Mouse (Mus musculus): ENCODE measurements around the gene Atp6v1g2. TPM values are rescaled to one million over a fixed set of nuclear protein-coding genes. Genes with fewer than 3 reads are reported as not detected.

Gene Atp6v1g2
- 8.9 and 9.4 TPM in 2 replicates for polyA plus RNA-seq (2015; fragmentation: Nextera tagmentation; extraction: Ambion mirVana)

DNA sequence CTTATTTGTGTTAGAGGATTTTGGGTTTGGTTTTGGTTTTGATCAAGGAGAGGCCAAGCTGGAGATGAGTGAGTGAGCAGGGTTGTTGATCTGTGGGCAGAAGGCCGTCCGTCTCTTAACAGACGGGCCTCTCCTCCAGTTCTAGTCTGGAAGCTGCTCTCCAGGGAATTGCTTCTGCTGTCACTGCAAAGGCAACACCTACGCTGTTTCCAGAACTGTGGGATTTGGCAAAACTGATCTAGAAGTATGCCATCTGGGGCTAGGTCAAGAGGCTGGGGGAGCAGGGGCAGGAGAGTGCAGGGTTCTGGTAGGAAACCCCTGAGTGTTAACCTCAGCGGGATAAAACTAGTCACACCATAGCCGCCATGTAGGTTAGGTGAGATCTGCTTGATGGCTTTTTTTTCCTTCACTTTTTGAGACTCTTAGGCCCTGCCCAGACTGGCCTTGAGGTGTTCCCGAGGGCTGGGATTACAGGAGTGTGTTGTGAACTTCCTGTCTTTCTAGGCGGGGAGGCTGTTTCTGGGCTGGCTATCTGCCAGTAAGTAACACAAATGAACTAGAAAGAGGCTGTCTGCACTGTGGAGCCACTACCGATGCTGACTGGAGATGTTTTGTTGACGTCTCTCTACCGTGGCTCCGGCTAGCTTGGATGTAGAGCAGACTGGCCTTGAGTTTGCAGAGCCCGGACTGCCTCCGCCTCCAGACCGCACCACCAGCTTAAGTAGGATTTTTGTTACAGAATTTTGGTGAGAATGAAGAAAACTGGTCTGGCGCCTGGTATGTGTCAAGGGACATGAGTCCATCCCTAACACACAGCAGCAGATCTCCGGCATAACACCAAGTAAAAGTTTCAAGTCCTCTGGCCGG is at the start of gene Atp6v1g2:
Gene Atp6v1g2 (plus strand): TSS at position 547 of the 867 bp plus-strand sequence.
- Histone ChIP-seq H3K4me2 (peak within 1 kb of the TSS; percentile 90), H3K9me3 (replicated peaks) (no peaks in the 10 kb centered on the region), H3K27me3 (no peaks in the 10 kb centered on the region), H3K36me3 (peaks cover 24% of the 10 kb centered on the region), H3K27ac (peak within 1 kb of the TSS; percentile 96), H3K4me1 (replicated peaks) (peaks cover 34% of the 10 kb centered on the region), H3K9ac (no peak within 1 kb of the TSS; the same call in 1 of the 2 replicates), H3K4me3 (peak within 1 kb of the TSS; percentile 63)
- ATAC-seq (replicated peaks; ENCODE audit: insufficient number of reproducible peaks, insufficient read depth, low FRiP score, low read depth) = no peak
- WGBS = 48% methylated on average over 18 of the region's 18 CpGs

DNA sequence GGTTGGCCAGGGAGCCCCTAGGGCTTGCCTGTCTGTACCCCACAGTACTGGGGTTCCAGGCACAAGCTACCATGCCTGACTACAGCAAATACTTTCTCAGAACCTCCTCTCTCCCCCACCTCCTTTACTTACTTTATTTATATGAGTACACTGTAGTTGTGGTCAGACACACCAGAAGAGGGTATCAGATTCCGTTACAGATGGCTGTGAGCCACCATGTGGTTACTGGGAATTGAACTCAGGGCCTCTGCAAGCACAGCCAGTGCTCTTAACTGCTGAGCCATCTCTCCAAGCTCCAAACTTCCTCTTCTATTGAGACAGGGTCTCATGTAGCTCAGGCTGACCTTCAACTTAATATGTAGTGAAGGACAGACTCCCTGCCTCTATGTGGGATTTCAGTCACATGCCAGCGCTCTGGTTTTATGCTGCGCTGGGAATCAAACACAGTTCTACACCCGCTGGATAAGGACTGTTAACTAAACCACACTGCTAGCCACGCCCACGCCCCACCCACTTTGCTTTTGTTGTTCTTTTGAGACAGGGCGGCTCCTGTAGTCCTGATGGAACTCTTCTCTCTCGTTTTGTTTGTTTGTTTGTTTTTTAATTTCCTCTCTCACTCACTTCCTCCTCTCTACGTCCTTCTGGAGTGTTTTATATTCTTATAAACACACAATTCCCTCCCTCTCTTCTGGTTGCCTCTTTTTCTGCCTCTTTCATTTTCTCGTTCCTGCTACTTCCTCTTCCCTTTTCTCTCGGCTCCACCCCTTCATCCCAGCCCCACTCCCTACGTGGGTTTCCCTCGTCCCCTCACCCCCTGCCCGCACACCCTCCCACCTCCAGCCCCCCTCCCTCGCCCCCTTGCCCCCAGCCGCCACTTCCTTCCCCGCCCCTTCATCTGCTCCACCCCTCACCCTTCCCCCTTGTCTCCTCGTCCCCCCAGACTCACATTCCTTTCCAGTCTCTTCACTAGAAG is 47.5 kb upstream of the Atp6v1g2 start:
- Histone ChIP-seq H3K27me3 (no peaks in the 10 kb centered on the region), H3K9me3 (replicated peaks) (no peaks in the 10 kb centered on the region)

DNA sequence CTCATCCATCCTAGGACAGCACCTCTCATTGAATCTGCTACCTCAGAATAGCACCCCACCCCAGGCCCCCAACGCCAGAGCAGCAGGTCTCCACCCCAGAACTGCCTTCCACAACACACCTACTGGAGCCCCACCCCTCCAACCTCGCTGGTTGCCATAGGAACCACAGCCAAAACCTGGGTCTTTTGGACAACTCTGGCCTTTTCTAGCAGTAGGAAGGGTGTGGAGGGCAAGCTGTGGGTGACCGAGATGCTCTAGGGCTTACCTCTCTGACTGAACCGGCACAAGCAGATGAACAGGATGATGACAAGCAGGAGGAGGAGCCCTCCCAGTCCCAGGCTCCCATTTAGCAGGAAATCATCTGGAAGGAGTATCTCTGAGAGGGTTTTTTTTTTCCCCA is 46.8 kb upstream of the Atp6v1g2 start:
- Histone ChIP-seq H3K9me3 (replicated peaks) (no peaks in the 10 kb centered on the region), H3K36me3 (no peaks in the 10 kb centered on the region), H3K27ac (peak overlapping the region; percentile 51), H3K4me3 (peak overlapping the region; percentile 53), H3K4me1 (replicated peaks) (peaks cover 5% of the 10 kb centered on the region; the same call in 1 of the 2 replicates), H3K27me3 (no peaks in the 10 kb centered on the region), H3K4me2 (peak overlapping the region; percentile 64), H3K9ac (no peak overlapping the region)
- peak; percentile 52 for ATAC-seq (replicated peaks; ENCODE audit: insufficient number of reproducible peaks, insufficient read depth, low FRiP score, low read depth)
- 2% methylated on average over 4 of the region's 4 CpGs for WGBS

More for the DNA sequence above, 47.5 kb upstream of the Atp6v1g2 start:
- H3K27ac ChIP-seq = peak overlapping the region; percentile 51
- H3K4me1 ChIP-seq (replicated peaks) = peaks cover 5% of the 10 kb centered on the region; the same call in 1 of the 2 replicates
- no peaks in the 10 kb centered on the region for H3K36me3 ChIP-seq
- H3K9ac ChIP-seq = peak overlapping the region; percentile 29
- no peak; the same call in 1 of the 2 replicates for ATAC-seq (replicated peaks; ENCODE audit: insufficient number of reproducible peaks, insufficient read depth, low FRiP score, low read depth)
- H3K4me3 ChIP-seq = peak overlapping the region; percentile 53
- peak overlapping the region; percentile 64 for H3K4me2 ChIP-seq
- WGBS = 4% methylated on average over 17 of the region's 18 CpGs

DNA sequence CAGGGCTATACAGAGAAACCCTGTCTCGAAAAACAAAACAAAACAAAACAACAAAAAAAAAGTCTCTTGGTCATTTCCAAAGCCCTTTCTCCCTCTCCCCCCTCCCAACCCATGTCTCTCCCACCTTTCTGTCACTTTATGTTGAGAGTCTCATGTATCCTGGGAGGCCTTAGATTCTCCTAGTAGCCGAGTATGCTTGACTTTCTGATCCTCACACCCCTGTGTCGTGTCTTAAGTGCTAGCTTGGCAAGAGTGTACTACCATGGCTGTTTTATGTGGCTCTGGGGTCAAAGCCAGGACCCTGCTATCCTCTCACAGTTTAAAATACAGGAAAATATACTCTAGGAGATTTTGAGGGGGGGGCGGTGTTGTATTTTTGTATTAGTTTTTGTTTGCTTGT is 46.1 kb upstream of the Atp6v1g2 start:
- H3K4me3 ChIP-seq = 0 out of 2 replicates have a peak overlapping the region, but pooled peaks have one; percentile 3
- H3K4me1 ChIP-seq (replicated peaks) = peaks cover 5% of the 10 kb centered on the region; the same call in 1 of the 2 replicates
- 62% methylated on average over 4 of the region's 4 CpGs for WGBS
- no peak overlapping the region for H3K4me2 ChIP-seq
- H3K27me3 ChIP-seq = no peaks in the 10 kb centered on the region
- H3K9me3 ChIP-seq (replicated peaks) = no peaks in the 10 kb centered on the region
- ATAC-seq (replicated peaks; ENCODE audit: insufficient number of reproducible peaks, insufficient read depth, low FRiP score, low read depth) = no peak
- H3K36me3 ChIP-seq = no peaks in the 10 kb centered on the region
- H3K9ac ChIP-seq = no peak overlapping the region
- no peak overlapping the region for H3K27ac ChIP-seq

DNA sequence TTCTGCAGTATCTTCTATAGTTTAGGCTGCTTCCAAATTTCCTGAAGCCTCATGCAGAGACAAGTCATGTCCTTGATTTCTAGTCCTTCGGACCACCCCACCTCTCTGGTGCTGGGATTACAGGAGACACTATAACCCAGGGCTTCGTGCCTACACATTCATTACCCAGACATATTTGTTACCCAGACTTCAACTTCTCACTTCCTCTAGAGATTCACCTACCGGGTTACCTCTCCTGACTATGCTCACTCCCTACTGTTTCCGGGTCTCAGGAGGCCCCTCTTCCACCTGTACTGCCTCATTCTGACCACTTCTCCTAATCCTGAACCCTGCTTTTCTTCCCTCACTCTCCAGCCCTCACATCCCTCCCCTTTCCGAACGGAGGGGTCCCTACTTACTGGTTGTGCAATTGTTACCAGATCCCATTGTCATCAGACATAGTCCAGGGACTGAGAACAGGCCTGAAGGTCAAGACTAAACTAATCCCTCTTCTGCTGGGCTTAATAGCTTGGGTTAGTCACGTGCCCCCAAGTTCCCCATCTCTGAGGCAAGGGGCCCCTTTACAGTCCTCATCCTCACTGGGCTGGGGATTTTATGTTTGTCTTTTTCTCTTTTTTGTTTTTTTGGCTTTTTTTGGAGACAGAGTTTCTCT is 45.4 kb upstream of the Atp6v1g2 start, which contains the start of gene Lst1:
Gene Lst1 (minus strand): TSS at position 481 of the 652 bp plus-strand sequence.
- 65% methylated on average over 7 of the region's 7 CpGs for WGBS
- no peak for ATAC-seq (replicated peaks; ENCODE audit: insufficient number of reproducible peaks, insufficient read depth, low FRiP score, low read depth)
- H3K9me3 ChIP-seq (replicated peaks) = no peaks in the 10 kb centered on the region
- H3K4me1 ChIP-seq (replicated peaks) = peaks cover 5% of the 10 kb centered on the region; the same call in 1 of the 2 replicates
- peak within 1 kb of the TSS; percentile 37; the same call in 1 of the 2 replicates for H3K27ac ChIP-seq
- H3K9ac ChIP-seq = no peak within 1 kb of the TSS
- no peaks in the 10 kb centered on the region for H3K27me3 ChIP-seq
- no peak within 1 kb of the TSS for H3K4me2 ChIP-seq
- H3K4me3 ChIP-seq = 0 out of 2 replicates have a peak within 1 kb of the TSS, but pooled peaks have one; percentile 3
- H3K36me3 ChIP-seq = no peaks in the 10 kb centered on the region

DNA sequence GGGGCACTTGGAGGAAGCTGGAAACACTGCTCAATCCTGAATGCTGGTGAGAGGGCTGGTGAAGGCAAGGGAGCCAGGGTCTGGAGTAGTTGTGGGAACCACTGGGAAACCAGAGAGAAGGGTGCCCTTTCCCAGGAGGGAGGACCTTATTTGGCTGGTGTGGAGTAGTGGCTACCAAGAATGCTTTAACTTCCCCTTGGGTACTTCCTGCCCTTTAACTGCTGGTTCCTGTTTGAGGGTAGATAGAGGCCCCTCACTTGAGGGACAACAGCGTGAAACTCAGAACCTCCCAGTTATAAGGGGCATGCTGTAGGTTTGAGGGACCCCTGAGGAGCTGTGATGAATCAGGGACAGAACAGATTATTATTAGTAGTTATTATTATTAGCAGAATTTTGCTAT is 44.3 kb upstream of the Atp6v1g2 start:
- Histone ChIP-seq H3K4me2 (no peak overlapping the region), H3K36me3 (no peaks in the 10 kb centered on the region), H3K27ac (peak overlapping the region; percentile 37; the same call in 1 of the 2 replicates), H3K9me3 (replicated peaks) (no peaks in the 10 kb centered on the region), H3K27me3 (peaks cover 8% of the 10 kb centered on the region), H3K4me3 (no peak overlapping the region), H3K9ac (no peak overlapping the region), H3K4me1 (replicated peaks) (peaks cover 5% of the 10 kb centered on the region; the same call in 1 of the 2 replicates)
- ATAC-seq (replicated peaks; ENCODE audit: insufficient number of reproducible peaks, insufficient read depth, low FRiP score, low read depth) = no peak
- 55% methylated on average over 1 of the region's 1 CpGs for WGBS

DNA sequence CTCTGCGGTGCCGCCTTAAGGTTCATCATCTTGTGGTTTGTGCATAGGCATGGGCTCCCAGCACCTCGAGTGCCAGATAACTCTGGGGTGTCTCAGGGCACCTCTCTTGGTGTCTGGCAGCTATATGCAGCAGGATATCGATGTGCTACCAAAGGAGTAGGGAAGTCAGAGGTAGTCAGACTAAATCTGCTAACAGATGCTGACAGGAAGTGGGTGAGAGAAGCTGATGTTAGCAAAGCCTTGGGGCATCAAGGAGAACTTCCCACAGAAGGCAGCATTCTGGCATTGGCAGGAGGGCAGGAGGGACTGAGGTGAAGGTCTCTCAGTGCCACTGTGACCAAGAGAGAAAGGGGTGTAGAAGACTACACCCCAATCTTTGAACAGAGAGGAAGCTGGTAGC is 43.4 kb upstream of the Atp6v1g2 start:
- Histone ChIP-seq H3K9ac (no peak overlapping the region), H3K4me2 (no peak overlapping the region), H3K9me3 (replicated peaks) (no peaks in the 10 kb centered on the region), H3K4me3 (no peak overlapping the region), H3K4me1 (replicated peaks) (peaks cover 8% of the 10 kb centered on the region), H3K36me3 (no peaks in the 10 kb centered on the region), H3K27ac (peak overlapping the region; percentile 37; the same call in 1 of the 2 replicates), H3K27me3 (peaks cover 17% of the 10 kb centered on the region)
- no peak for ATAC-seq (replicated peaks; ENCODE audit: insufficient number of reproducible peaks, insufficient read depth, low FRiP score, low read depth)
- WGBS = 48% methylated on average over 4 of the region's 4 CpGs

DNA sequence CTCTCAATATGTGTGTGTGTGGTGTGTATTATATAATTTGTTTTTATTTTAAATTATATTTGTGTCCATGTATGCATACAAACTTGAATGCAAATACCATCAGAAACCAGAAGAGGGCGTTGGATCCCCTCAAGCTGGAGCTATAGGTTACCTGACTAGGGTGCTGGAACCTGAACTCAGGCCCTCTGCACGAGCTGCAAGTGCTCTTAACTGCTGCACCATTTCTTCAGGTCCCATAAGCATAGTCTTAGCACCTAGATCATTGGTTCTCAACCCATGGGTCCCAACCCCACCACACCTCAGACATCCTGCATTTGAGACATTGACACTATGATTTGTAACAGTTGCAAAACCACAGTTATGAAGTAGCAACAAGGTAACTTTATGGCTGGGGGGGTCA is 41.7 kb upstream of the Atp6v1g2 start:
- no peak for ATAC-seq (replicated peaks; ENCODE audit: insufficient number of reproducible peaks, insufficient read depth, low FRiP score, low read depth)
- H3K36me3 ChIP-seq = no peaks in the 10 kb centered on the region
- WGBS = 64% methylated on average over 2 of the region's 2 CpGs
- no peak overlapping the region for H3K9ac ChIP-seq
- H3K27ac ChIP-seq = no peak overlapping the region
- H3K4me1 ChIP-seq (replicated peaks) = peaks cover 18% of the 10 kb centered on the region
- peaks cover 33% of the 10 kb centered on the region for H3K27me3 ChIP-seq
- no peaks in the 10 kb centered on the region for H3K9me3 ChIP-seq (replicated peaks)
- no peak overlapping the region for H3K4me2 ChIP-seq
- H3K4me3 ChIP-seq = no peak overlapping the region

DNA sequence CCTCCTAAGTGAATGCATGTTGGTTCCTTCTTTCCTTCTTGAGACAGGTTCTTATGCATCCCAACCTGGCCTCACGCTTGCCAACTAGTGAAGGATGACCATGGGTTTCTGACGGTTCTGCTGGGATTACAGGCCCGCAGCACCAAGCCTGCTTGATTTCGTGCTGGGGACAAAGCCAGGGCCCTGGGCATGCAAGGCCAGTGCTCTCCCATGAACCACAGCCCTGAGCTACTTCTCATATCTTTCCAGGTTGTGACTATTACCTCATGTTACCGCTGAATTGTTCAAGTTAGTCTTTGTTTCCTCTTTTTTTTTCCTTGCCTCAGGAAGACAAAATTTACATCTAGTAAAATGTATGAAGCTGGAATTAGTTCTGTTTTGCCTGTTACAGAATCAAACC is 40.5 kb upstream of the Atp6v1g2 start:
- WGBS = 71% methylated on average over 5 of the region's 5 CpGs
- H3K4me3 ChIP-seq = no peak overlapping the region
- no peaks in the 10 kb centered on the region for H3K9me3 ChIP-seq (replicated peaks)
- H3K27me3 ChIP-seq = peaks cover 40% of the 10 kb centered on the region
- H3K4me1 ChIP-seq (replicated peaks) = peaks cover 18% of the 10 kb centered on the region
- H3K9ac ChIP-seq = no peak overlapping the region
- H3K27ac ChIP-seq = no peak overlapping the region
- H3K4me2 ChIP-seq = no peak overlapping the region
- no peak for ATAC-seq (replicated peaks; ENCODE audit: insufficient number of reproducible peaks, insufficient read depth, low FRiP score, low read depth)
- H3K36me3 ChIP-seq = no peaks in the 10 kb centered on the region
